Mouse (Mus musculus) bone marrow macrophage, adult 2 months (primary cell): ENCODE data around the gene Baiap2.

Source experiments
- CTCF ChIP-seq: IDR thresholded peaks from 2 replicates; pipeline ENCODE4 v1.5.1; 2012; ENCODE audit warnings: low read depth, mild to moderate bottlenecking, low read length, moderate library complexity
- POLR2A ChIP-seq: IDR thresholded peaks from 2 replicates; pipeline ENCODE4 v1.6.1; 2012; ENCODE audit warnings: mild to moderate bottlenecking, low read depth, low read length, borderline replicate concordance

- TF ChIP-seq POLR2A (no peak), CTCF (no peak)
Observed at GRCm38 (mm10) chr11:119905794-119906193, 36.8 kb upstream of the Baiap2 start.
